Mouse (Mus musculus): ENCODE data around the gene Pgp.

Pgp gene

DNA sequence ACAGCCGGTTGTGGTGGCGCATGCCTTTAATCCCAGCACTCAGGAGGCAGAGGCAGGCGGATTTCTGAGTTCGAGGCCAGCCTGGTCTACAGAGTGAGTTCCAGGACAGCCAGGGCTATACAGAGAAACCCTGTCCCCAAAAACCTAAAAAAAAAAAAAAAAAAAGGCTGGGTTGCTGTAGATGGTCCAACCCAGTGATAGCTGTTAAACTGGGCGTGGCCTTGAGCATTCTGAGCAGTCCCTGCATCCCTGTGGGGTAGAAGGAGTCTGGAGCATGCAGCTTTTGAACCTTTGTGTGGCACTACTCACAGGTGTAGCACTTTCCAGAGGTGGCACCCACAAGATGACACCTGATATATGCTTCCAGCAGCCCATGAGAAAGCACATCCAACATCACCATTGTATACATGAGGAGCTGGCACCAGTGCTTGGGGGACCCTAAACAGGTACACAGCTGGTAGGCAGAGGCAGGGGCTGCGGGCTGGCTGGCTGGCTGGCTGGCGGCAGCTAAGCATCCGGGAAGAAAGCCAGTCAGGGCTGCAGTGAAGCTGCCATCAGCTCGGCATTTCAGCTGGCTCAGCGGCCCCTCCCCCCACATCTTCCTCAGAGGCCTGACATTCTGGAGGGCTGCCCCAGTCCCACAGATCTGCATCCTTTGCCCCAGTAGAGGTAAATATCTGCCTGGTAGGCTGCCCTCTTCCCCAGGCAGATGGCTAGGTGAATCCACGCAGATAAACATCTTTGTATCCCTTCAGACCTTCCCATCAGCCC is 15.1 kb downstream of the Pgp start:
- DNase-seq = peak; percentile 85 to 90

- DNase-seq = peak in 1 of 2 experiments; percentile 80
Observed at GRCm38 (mm10) chr17:24488186-24488661, 18.0 kb downstream of the Pgp start, which contains the start of gene Caskin1. Caskin1 (plus strand) TSS chr17:24488601.

GRCm38 (mm10) chr17:24488662-24489264 is 18.6 kb downstream of the Pgp start:
- DNase-seq = peak; percentile 70 to 81

- DNase-seq = no peak
Observed at GRCm38 (mm10) chr17:24489265-24490030, 19.3 kb downstream of the Pgp start.

DNA sequence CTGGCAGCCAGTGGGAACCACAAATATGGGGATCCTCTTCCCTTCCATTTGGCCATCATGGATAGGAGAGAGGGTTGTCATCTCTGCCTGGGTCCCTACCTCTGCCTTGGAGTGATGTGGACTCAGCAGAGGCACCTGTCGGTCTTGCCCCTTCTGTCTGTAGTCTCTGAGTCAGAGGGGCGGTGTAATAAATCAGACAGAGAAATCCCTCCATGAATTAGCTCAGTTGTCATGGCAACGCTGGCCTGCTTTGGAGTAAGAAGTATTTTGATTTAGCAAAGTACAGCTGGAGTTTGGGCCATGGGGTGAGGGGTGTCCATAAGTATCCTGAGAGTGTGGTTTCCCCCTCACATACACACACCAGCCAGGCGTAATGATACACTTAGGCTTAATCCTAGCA is 20.2 kb downstream of the Pgp start:
- DNase-seq = no peak

DNA sequence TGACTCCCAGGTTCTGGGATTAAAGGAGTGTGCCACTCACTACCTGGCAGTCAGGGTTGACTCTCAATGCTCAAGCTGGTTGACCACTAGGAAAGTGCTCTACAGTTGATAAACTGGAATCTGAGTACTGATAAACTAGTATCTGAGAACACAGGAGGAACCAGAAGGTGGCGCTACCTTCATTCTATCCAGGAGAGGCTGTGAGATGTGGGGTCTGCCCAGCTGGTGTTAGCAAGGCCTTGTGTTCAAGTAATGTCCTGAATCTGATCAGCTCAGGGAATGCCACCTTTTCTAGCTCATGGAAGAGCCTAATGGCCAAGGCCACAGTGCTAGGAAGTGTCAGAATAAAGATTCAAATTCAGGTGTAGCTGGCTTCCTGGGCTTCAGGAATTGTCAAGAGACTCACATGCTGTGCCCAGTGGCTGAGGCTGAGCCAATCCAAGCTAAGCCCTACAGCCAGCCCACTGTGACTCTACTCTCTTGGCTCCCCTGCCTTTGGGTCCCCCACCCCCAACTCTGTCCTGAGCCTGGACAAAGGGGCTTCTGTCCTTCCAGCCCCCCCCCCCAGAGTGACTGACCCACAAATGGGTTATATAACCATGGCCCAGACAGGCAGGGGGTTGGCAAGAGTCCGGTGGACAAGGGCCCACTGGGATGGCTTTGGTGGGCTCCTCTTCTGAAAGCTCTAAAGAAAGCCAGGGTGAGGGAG is 24.6 kb downstream of the Pgp start:
- peak; percentile 84 to 88 for DNase-seq

GRCm38 (mm10) chr17:24495443-24495842 is 25.3 kb downstream of the Pgp start:
- peak; percentile 63 to 76 for DNase-seq

DNA sequence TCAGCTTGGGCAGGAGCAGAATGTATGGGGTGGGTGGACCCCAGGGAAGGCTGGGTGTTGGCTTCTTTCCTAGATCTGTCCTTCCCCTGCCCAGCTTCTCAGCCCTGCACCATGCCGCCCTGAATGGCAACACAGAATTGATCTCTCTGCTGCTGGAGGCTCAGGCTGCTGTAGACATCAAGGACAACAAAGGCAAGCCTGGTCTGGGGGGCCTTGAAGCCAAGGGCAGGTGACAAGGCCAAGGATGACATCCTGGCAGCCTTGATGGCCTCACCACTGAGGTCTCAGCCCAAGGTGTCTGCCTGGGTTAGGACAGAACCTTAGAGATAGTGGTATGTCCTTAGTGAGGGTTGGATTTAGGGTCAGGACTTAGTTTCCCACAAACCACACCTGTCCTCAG is 25.8 kb downstream of the Pgp start:
- DNase-seq = peak in 1 of 2 experiments; percentile 48

DNA sequence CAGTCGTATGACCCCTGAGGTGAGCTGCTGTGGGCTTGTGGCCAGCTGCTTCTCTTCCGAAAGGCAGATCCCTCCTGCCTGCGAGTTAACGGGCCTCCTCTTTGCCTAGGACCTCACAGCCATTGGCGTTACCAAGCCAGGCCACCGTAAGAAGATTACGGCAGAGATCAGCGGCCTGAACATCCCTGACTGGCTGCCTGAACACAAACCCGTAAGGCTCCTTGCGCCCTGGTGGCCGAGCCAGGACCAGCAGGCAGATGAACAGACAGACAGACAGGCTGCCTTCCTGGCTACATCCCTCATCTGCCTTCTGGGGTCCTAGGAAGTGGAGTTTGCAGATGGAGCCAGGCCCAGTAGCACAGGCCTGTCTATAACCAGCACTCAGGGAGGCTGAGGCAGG is 32.0 kb downstream of the Pgp start:
- no peak for DNase-seq

GRCm38 (mm10) chr17:24504085-24504484 is 33.9 kb downstream of the Pgp start:
- DNase-seq = no peak

GRCm38 (mm10) chr17:24505286-24505955 is 35.2 kb downstream of the Pgp start:
- peak; percentile 64 to 66 for DNase-seq

- DNase-seq = peak in 1 of 2 experiments; percentile 75
Observed at GRCm38 (mm10) chr17:24506332-24507070, 36.3 kb downstream of the Pgp start.

- DNase-seq = peak; percentile 49 to 70
Observed at GRCm38 (mm10) chr17:24507129-24507664, 37.0 kb downstream of the Pgp start.

DNA sequence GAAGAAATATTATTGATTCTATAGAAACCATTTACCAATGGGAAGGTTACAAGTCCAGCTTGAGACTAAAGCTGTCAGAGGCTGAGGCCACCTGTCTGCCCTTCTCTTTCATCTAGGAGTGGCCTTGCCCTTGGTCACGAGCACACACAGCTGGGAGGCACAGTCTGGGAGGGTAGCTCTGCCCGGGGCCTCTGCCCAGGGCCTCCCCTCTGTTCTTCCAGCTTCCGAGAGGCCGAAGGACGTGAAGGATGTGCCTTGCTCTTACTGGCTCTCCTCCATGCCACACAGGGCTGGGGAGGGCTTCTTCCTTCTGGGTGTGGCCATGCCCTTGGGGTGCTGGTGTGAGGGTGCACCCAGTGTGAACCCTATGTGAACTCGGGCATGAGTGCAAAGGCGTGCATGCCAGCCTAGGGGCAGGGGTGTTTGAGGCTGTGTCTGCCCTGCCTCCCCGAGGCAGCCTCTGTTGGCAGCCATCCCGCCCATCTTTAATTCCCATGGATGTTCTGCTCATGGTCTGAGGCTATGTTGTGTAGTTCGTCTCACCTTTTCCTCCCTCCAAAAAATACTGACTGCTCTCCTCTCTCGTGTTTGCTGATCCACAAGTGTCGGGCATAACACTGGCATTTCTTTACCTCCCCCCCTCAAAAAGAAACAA is 37.7 kb downstream of the Pgp start:
- DNase-seq = peak; percentile 58 to 61

GRCm38 (mm10) chr17:24513609-24514008 is 43.4 kb downstream of the Pgp start:
- DNase-seq = peak; percentile 83 to 85

- no peak for DNase-seq
Observed at GRCm38 (mm10) chr17:24514270-24515257, 44.4 kb downstream of the Pgp start.

DNA sequence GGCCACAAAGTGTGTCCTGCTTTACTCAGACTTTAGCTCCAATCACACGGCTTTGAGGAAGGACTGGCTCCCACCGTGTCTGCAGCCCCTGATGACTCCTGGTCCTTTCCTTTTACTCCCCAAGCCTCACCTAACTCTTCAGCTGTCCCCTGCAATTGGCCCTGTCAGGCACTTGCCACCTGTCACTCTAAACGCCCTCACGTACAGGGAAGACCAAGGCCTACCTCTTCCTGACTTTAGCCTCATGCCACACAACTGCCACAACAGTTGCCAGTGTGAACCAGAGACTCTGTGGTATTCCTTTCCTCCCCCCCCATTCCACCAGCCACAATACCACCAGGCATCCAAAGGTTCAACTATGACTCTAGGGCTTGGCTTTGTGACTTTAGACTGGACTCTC is 50.3 kb downstream of the Pgp start:
- DNase-seq = no peak
